In the genomic region with DNA sequence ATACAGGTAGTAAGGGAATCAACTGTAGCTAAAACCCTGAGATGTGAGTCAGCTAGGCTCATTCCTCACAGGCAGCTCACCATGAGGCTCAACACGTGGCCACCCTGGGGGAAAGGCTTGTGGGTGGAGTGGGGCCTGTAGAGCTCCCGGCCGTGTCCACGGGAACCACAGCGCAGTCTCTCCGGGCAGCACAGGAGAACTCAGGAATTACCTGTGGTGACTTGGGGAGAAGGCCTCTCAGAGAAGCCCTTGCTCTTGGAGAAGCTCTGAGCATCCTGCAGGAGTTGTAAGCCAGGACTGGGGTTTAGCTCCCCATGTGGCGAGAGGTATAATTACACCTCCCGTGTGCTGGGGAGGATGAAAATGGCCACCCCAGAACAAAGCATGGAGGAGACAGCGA, we compare ENCODE assay signal across 8 mouse cellular contexts. TPM values are rescaled to one million over a fixed set of nuclear protein-coding genes. Genes with fewer than 3 reads are reported as not detected.
DNase-seq lines count a peak whose midpoint lies in the region; ATAC-seq and TF ChIP-seq lines count a peak whose summit lies in the region.

No protein-coding gene starts in this region.

- TF ChIP-seq POLR2A in kidney, adult 2 months (IDR thresholded peaks at IDR 0.05; ENCODE audit: low read depth, low read length): no peak

- no peaks in the 10 kb centered on the region for H3K36me3 ChIP-seq in ES-E14 (ENCODE audit: control insufficient read depth, insufficient read depth, low read length, poor library complexity, severe bottlenecking)
- no peaks in the 10 kb centered on the region for H3K36me3 ChIP-seq in kidney, adult 2 months (ENCODE audit: control insufficient read depth, insufficient read depth, low read length)
- no peaks in the 10 kb centered on the region for H3K36me3 ChIP-seq in lung, postnatal 0 days (ENCODE audit: insufficient read depth, low read length)

- H3K4me3 ChIP-seq in layer of hippocampus, adult 2 months: no peak overlapping the region
- H3K4me3 ChIP-seq in ES-E14 (ENCODE audit: insufficient read depth in 1 of 2, low read depth in 1 of 2, low read length in 2 of 2, poor library complexity in 1 of 2, severe bottlenecking in 1 of 2): no peak overlapping the region
- H3K4me3 ChIP-seq in kidney, adult 2 months (ENCODE audit: insufficient read depth, low read depth, low read length): no peak overlapping the region
- no peak overlapping the region for H3K4me3 ChIP-seq in lung, postnatal 0 days (ENCODE audit: low read depth, low read length)

- in situ Hi-C loops in ES-E14 (cut with MboI; ENCODE audit: low sequenced_read_pairs in 2 of 2, unreplicated experiment in 2 of 2): no loop called here

- H3K27ac ChIP-seq in layer of hippocampus, adult 2 months: peak overlapping the region; percentile 18; the same call in 1 of the 2 replicates
- H3K27ac ChIP-seq in ES-E14 (ENCODE audit: insufficient read depth, low read depth, low read length, poor library complexity, severe bottlenecking): peak overlapping the region; percentile 19; the same call in 1 of the 2 replicates
- H3K27ac ChIP-seq in kidney, adult 2 months (ENCODE audit: insufficient read depth, low read depth, low read length): no peak overlapping the region
- H3K27ac ChIP-seq in lung, postnatal 0 days (ENCODE audit: low read length): no peak overlapping the region

- TF ChIP-seq EP300 in lung, postnatal 0 days (IDR thresholded peaks at IDR 0.05): 0 out of 2 replicates have a peak, but pooled peaks have one; percentile 26

- DNase-seq in layer of hippocampus, adult 2 months (ENCODE audit: low spot score in 2 of 2): peak in 1 of 2 experiments; percentile 72
- DNase-seq in layer of hippocampus, postnatal 14 days (ENCODE audit: low spot score in 2 of 2): no peak
- peak; percentile 61 for DNase-seq in ES-E14 (ENCODE audit: low read depth, low spot score)
- peak; percentile 79 for DNase-seq in cerebellum, adult 9-10 months
- DNase-seq in forelimb bud, embryonic 11.5 days (ENCODE audit: low read depth, low spot score): peak; percentile 77
- peak; percentile 62 for DNase-seq in kidney, adult 2 months
- DNase-seq in lung, postnatal 0 days (ENCODE audit: low spot score): peak; percentile 81
- DNase-seq in right cerebral cortex, postnatal 25 days: peak; percentile 49

- WGBS in kidney, adult 2 months: 15% methylated on average over 9 of the region's 9 CpGs
- 14% methylated on average over 9 of the region's 9 CpGs for WGBS in lung, postnatal 0 days

- H3K4me2 ChIP-seq in lung, postnatal 0 days (replicated peaks; ENCODE audit: low read depth, low read length): no peak overlapping the region

- H3K27me3 ChIP-seq in kidney, adult 2 months (replicated peaks; ENCODE audit: control insufficient read depth, insufficient read depth, low read length): no peaks in the 10 kb centered on the region
- no peaks in the 10 kb centered on the region for H3K27me3 ChIP-seq in lung, postnatal 0 days (replicated peaks; ENCODE audit: insufficient read depth, low read length)

- H3K9me3 ChIP-seq in ES-E14 (ENCODE audit: control insufficient read depth, insufficient read depth, low read depth, low read length): no peaks in the 10 kb centered on the region
- H3K9me3 ChIP-seq in lung, postnatal 0 days (ENCODE audit: low read length): no peaks in the 10 kb centered on the region

- H3K9ac ChIP-seq in ES-E14 (ENCODE audit: insufficient read depth, low read depth, low read length, poor library complexity, severe bottlenecking): peak overlapping the region; percentile 57; the same call in 1 of the 2 replicates
- H3K9ac ChIP-seq in lung, postnatal 0 days (replicated peaks; ENCODE audit: low read depth): no peak overlapping the region

- H3K4me1 ChIP-seq in ES-E14 (ENCODE audit: control insufficient read depth in 2 of 2, insufficient read depth in 2 of 2, low read length in 2 of 2, poor library complexity in 1 of 2): peaks cover 11 to 33% of the 10 kb centered on the region in 2 experiments
- peaks cover 1% of the 10 kb centered on the region; the same call in 1 of the 2 replicates for H3K4me1 ChIP-seq in kidney, adult 2 months (ENCODE audit: control insufficient read depth, insufficient read depth, low read length)
- peaks cover 9% of the 10 kb centered on the region; the same call in 1 of the 2 replicates for H3K4me1 ChIP-seq in lung, postnatal 0 days (ENCODE audit: insufficient read depth, low read depth, low read length)

- TF ChIP-seq CTCF in layer of hippocampus, adult 2 months (conservative IDR thresholded peaks at IDR 0.05): peak; percentile 92
- TF ChIP-seq CTCF in kidney, adult 2 months (conservative IDR thresholded peaks at IDR 0.05; ENCODE audit: insufficient read depth, insufficient read length, low read depth, low read length): peak; percentile 89
- TF ChIP-seq CTCF in lung, postnatal 0 days (IDR thresholded peaks at IDR 0.05): peak; percentile 92

- peak; percentile 60 for ATAC-seq in lung, postnatal 0 days

TF ChIP-seq in ES-E14, 5 proteins besides CTCF, POLR2A, EP300 and RAD21:
- TF ChIP-seq ZC3H11A (IDR thresholded peaks at IDR 0.05; ENCODE audit: borderline replicate concordance, low read depth, low read length) (no peak), MAFK (IDR thresholded peaks at IDR 0.05; ENCODE audit: insufficient read depth, low read depth, low read length) (no peak), ZNF384 (IDR thresholded peaks at IDR 0.05; ENCODE audit: low read depth, low read length) (no peak), CHD2 (IDR thresholded peaks at IDR 0.05; ENCODE audit: low read depth, low read length) (no peak), HCFC1 (IDR thresholded peaks at IDR 0.05; ENCODE audit: borderline replicate concordance, insufficient read depth, low read length) (no peak)
TF ChIP-seq in ES-E14: peak in this region for 0.

RNA-seq across cellular contexts. Expression of gene Gadd45b, which starts 25.7 kb away (rescaled TPM):
- 10 to 100 TPM; 17.0 to 17.5 TPM for total RNA-seq in layer of hippocampus, adult 2 months (2021)
- total RNA-seq in layer of hippocampus, postnatal 14 days (2021): 10 to 100 TPM; 14.0 to 17.6 TPM
- 26.4 and 36.0 TPM in 2 replicates for total RNA-seq in ES-E14 (2012; rRNA removed)
- polyA plus RNA-seq in kidney, adult 2 months (2012; rRNA removed): 10.1 and 11.3 TPM in 2 replicates
- polyA plus RNA-seq in lung, postnatal 0 days (2015; fragmentation: Nextera tagmentation; extraction: Ambion mirVana): 131 and 145 TPM in 2 replicates

RNA-seq across cellular contexts. Expression of gene Lmnb2, which starts 37.5 kb away (rescaled TPM):
- 10 to 100 TPM; 20.8 to 21.9 TPM for total RNA-seq in layer of hippocampus, adult 2 months (2021)
- 10 to 100 TPM; 18.2 to 21.5 TPM for total RNA-seq in layer of hippocampus, postnatal 14 days (2021)
- 66.5 and 88.2 TPM in 2 replicates for total RNA-seq in ES-E14 (2012; rRNA removed)
- polyA plus RNA-seq in kidney, adult 2 months (2012; rRNA removed): 8.5 and 10.1 TPM in 2 replicates
- polyA plus RNA-seq in lung, postnatal 0 days (2015; fragmentation: Nextera tagmentation; extraction: Ambion mirVana): 6.9 and 7.3 TPM in 2 replicates

RNA-seq across cellular contexts. Expression of gene Timm13, which starts 54.8 kb away (rescaled TPM):
- total RNA-seq in layer of hippocampus, adult 2 months (2021): 100 to 1,000 TPM; 134 to 145 TPM
- 100 to 1,000 TPM; 161 to 172 TPM for total RNA-seq in layer of hippocampus, postnatal 14 days (2021)
- 219 and 244 TPM in 2 replicates for total RNA-seq in ES-E14 (2012; rRNA removed)
- 375 and 474 TPM in 2 replicates for polyA plus RNA-seq in kidney, adult 2 months (2012; rRNA removed)
- 211 and 233 TPM in 2 replicates for polyA plus RNA-seq in lung, postnatal 0 days (2015; fragmentation: Nextera tagmentation; extraction: Ambion mirVana)

RNA-seq across cellular contexts. Expression of gene Gng7, which starts 59.2 kb away (rescaled TPM):
- 100 to 1,000 TPM; 161 to 176 TPM for total RNA-seq in layer of hippocampus, adult 2 months (2021)
- total RNA-seq in layer of hippocampus, postnatal 14 days (2021): 100 to 1,000 TPM; 170 to 173 TPM
- total RNA-seq in ES-E14 (2012; rRNA removed): 0.79 and 0.94 TPM in 2 replicates
- polyA plus RNA-seq in kidney, adult 2 months (2012; rRNA removed): 1.9 and 2.0 TPM in 2 replicates
- 1.0 and 1.4 TPM in 2 replicates for polyA plus RNA-seq in lung, postnatal 0 days (2015; fragmentation: Nextera tagmentation; extraction: Ambion mirVana)

Comparison
In these comparisons a context has a peak if more than half of its experiments do, and no peak if none do; other contexts are left out.
1. DNase-seq: peak in ES-E14 (single experiment), cerebellum, adult 9-10 months (single experiment), forelimb bud, embryonic 11.5 days (single experiment), kidney, adult 2 months (single experiment), lung, postnatal 0 days (single experiment) and right cerebral cortex, postnatal 25 days (single experiment); none in layer of hippocampus, postnatal 14 days (0 of 2).
2. H3K27ac ChIP-seq: peak in layer of hippocampus, adult 2 months (single experiment) and ES-E14 (single experiment); none in kidney, adult 2 months (single experiment) and lung, postnatal 0 days (single experiment).
3. Peak in every context shown above with its lines, with median percentiles within 50 percentile points of each other: CTCF ChIP-seq.